ENCODE assay signal across 8 mouse cellular contexts in the genomic region with DNA sequence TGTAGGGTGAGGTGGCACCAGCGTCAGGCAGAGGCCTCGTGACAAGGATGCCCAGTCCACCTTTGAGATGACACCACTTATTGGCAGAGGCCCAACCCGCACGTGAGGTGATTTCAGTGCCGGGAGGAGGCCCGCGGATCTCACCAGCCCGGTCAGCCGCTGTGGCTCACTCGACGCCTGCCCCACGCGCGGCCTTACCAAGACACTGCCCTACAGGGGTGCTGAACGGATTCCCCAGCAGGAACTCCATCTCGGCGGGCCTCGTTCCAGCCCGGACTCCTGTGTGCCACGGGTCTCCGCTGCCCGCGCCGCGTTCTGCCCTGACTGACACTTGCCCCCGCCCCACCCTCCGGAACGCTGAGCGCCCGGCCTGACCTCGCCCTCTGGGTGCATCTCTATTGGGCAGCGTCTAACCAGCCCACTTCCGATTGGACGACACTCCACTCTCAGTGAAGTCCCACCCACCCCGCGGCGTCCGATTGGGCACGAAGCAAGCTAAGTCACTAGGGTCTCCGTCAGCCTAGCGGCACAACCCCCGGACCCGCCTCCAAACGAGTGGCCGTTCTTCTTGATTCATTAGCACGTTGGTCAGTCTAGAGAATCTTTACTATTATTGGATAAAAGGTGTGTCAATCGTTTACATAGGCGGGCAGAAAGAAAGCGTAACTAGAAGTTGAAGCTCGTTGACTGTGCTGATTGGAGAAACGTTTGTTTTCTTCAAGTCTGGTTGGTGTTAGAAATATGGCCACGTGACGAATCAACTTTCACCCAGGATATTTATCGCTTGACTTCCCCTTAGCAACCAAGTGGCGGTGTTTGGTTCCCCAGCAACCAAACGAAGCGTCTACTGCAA. TPM values are rescaled to one million over a fixed set of nuclear protein-coding genes. Genes with fewer than 3 reads are reported as not detected.
A peak's percentile ranks its signal among the peaks of the same experiment; 100 is the strongest.
DNase-seq lines count a peak whose midpoint lies in the region; ATAC-seq and TF ChIP-seq lines count a peak whose summit lies in the region.

A gene (minus strand): TSS at position 347 of the 853 bp plus-strand sequence.
A gene (plus strand): TSS at position 771 of the 853 bp plus-strand sequence.

- H3K79me2 ChIP-seq in C2C12 (ENCODE audit: control insufficient read depth, insufficient read depth) (peaks cover 36% of the 10 kb centered on the region), myocyte (ENCODE audit: control insufficient read depth, insufficient read depth) (peaks cover 30% of the 10 kb centered on the region)
- H3K79me2 ChIP-seq in liver, adult 2 months (ENCODE audit: control insufficient read depth, insufficient read depth, low read length) = peaks cover 19% of the 10 kb centered on the region

- H3K27me3 ChIP-seq in C2C12 (ENCODE audit: control insufficient read depth, insufficient read depth, insufficient read length) (no peaks in the 10 kb centered on the region), myocyte (ENCODE audit: control insufficient read depth, insufficient read depth, insufficient read length) (no peaks in the 10 kb centered on the region)
- H3K27me3 ChIP-seq in erythroblast, embryonic 14.5 days (ENCODE audit: control insufficient read depth) = no peaks in the 10 kb centered on the region; the same call in 1 of the 2 replicates
- H3K27me3 ChIP-seq in heart, embryonic 11.5 days (ENCODE audit: control insufficient read depth, insufficient read depth, low read length) = no peaks in the 10 kb centered on the region
- H3K27me3 ChIP-seq in kidney, embryonic 16.5 days (ENCODE audit: insufficient read depth, low read length) = no peaks in the 10 kb centered on the region
- no peaks in the 10 kb centered on the region for H3K27me3 ChIP-seq in liver, adult 2 months (ENCODE audit: control insufficient read depth, insufficient read depth, low read length)
- H3K27me3 ChIP-seq in splenic B cell, adult 2 months (ENCODE audit: control insufficient read depth, insufficient read depth, low read length, poor library complexity, severe bottlenecking) = no peaks in the 10 kb centered on the region

- DNase-seq in brain, embryonic 14.5 days (ENCODE audit: low read depth) = peak; percentile 100
- peak; percentile 100 for DNase-seq in liver, adult 2 months (ENCODE audit: extremely low read depth, low read depth, low spot score)
- peak; percentile 100 for DNase-seq in splenic B cell, adult 2 months (ENCODE audit: low read depth, low spot score)

- peak within 1 kb of the TSS; percentile 92 for H3K4me2 ChIP-seq in heart, embryonic 11.5 days
- peak within 1 kb of the TSS; percentile 95 for H3K4me2 ChIP-seq in kidney, embryonic 16.5 days (replicated peaks; ENCODE audit: low read depth, low read length)
- H3K4me2 ChIP-seq in myocyte (ENCODE audit: low read depth) = peak within 1 kb of the TSS; percentile 85

- no peak for TF ChIP-seq CTCF in C2C12 (IDR thresholded peaks at IDR 0.05; ENCODE audit: control insufficient read depth, insufficient read depth, insufficient read length)
- no peak for TF ChIP-seq CTCF in brain, embryonic 14.5 days (IDR thresholded peaks at IDR 0.05; ENCODE audit: borderline replicate concordance, extremely low read depth, insufficient read depth, insufficient read length)
- no peak for TF ChIP-seq CTCF in liver, adult 2 months (IDR thresholded peaks at IDR 0.05; ENCODE audit: low read depth, low read length)

- peak; percentile 35; the same call in 1 of the 2 replicates for TF ChIP-seq POLR2A in brain, embryonic 14.5 days (IDR thresholded peaks at IDR 0.05; ENCODE audit: borderline replicate concordance, extremely low read depth, insufficient read depth, insufficient read length, poor library complexity, severe bottlenecking)
- peak; percentile 82 for TF ChIP-seq POLR2A in liver, adult 2 months (IDR thresholded peaks at IDR 0.05; ENCODE audit: extremely low read depth, insufficient read depth, low read length)
- TF ChIP-seq POLR2A in myocyte (IDR thresholded peaks at IDR 0.05; ENCODE audit: insufficient read length, low read depth) = peak; percentile 90

- under 1% methylated on average over 57 of the region's 57 CpGs for WGBS in heart, embryonic 11.5 days (ENCODE audit: insufficient replicate concordance)
- under 1% methylated on average over 57 of the region's 57 CpGs for WGBS in kidney, embryonic 16.5 days
- WGBS in liver, adult 2 months = under 1% methylated on average over 57 of the region's 57 CpGs

- H3K4me3 ChIP-seq in C2C12 (ENCODE audit: insufficient read depth, poor library complexity, severe bottlenecking) = peak within 1 kb of the TSS; percentile 61
- peak within 1 kb of the TSS; percentile 74 for H3K4me3 ChIP-seq in erythroblast, embryonic 14.5 days (replicated peaks)
- H3K4me3 ChIP-seq in heart, embryonic 11.5 days (ENCODE audit: low read depth, low read length) = peak within 1 kb of the TSS; percentile 77
- H3K4me3 ChIP-seq in kidney, embryonic 16.5 days (ENCODE audit: low read length) = peak within 1 kb of the TSS; percentile 88
- H3K4me3 ChIP-seq in liver, adult 2 months (ENCODE audit: insufficient read depth, low read depth, low read length) = peak within 1 kb of the TSS; percentile 77
- H3K4me3 ChIP-seq in myocyte = peak within 1 kb of the TSS; percentile 73

- H3K36me3 ChIP-seq in C2C12 (ENCODE audit: control insufficient read depth, insufficient read depth) (no peaks in the 10 kb centered on the region), myocyte (ENCODE audit: control insufficient read depth, insufficient read depth) (no peaks in the 10 kb centered on the region)
- H3K36me3 ChIP-seq in erythroblast, embryonic 14.5 days (ENCODE audit: control insufficient read depth) = peaks cover 3% of the 10 kb centered on the region
- no peaks in the 10 kb centered on the region for H3K36me3 ChIP-seq in heart, embryonic 11.5 days (ENCODE audit: control insufficient read depth, insufficient read depth, low read length)
- no peaks in the 10 kb centered on the region for H3K36me3 ChIP-seq in kidney, embryonic 16.5 days (ENCODE audit: insufficient read depth, low read length)
- H3K36me3 ChIP-seq in liver, adult 2 months (ENCODE audit: control insufficient read depth, insufficient read depth, low read length) = no peaks in the 10 kb centered on the region
- no peaks in the 10 kb centered on the region for H3K36me3 ChIP-seq in splenic B cell, adult 2 months (ENCODE audit: control insufficient read depth, insufficient read depth, low read length, poor library complexity, severe bottlenecking)

- peak; percentile 99 for ATAC-seq in heart, embryonic 11.5 days (replicated peaks; ENCODE audit: insufficient number of reproducible peaks, low FRiP score, low TSS enrichment)
- ATAC-seq in kidney, embryonic 16.5 days (ENCODE audit: low FRiP score, low TSS enrichment) = peak; percentile 100

- H3K79me3 ChIP-seq in C2C12 (ENCODE audit: low read depth) = peaks cover 9% of the 10 kb centered on the region

- H3K27ac ChIP-seq in heart, embryonic 11.5 days (ENCODE audit: low read depth, low read length) = peak within 1 kb of the TSS; percentile 82
- H3K27ac ChIP-seq in kidney, embryonic 16.5 days (ENCODE audit: low read length) = peak within 1 kb of the TSS; percentile 74
- peak within 1 kb of the TSS; percentile 85 for H3K27ac ChIP-seq in liver, adult 2 months (replicated peaks; ENCODE audit: insufficient read depth, low read depth, low read length)

- H3K9me3 ChIP-seq in erythroblast, embryonic 14.5 days (ENCODE audit: control insufficient read depth, low read length) = no peaks in the 10 kb centered on the region
- H3K9me3 ChIP-seq in heart, embryonic 11.5 days (replicated peaks; ENCODE audit: control insufficient read depth, low read length) = no peaks in the 10 kb centered on the region
- no peaks in the 10 kb centered on the region for H3K9me3 ChIP-seq in kidney, embryonic 16.5 days (ENCODE audit: low read length)

- peak within 1 kb of the TSS; percentile 82 for H3K9ac ChIP-seq in heart, embryonic 11.5 days (ENCODE audit: low read depth, low read length)
- peak within 1 kb of the TSS; percentile 82 for H3K9ac ChIP-seq in kidney, embryonic 16.5 days (replicated peaks; ENCODE audit: low read length)
- H3K9ac ChIP-seq in liver, adult 2 months (ENCODE audit: low read depth, low read length) = peak within 1 kb of the TSS; percentile 85

- peaks cover 47% of the 10 kb centered on the region for H3K4me1 ChIP-seq in erythroblast, embryonic 14.5 days (ENCODE audit: control insufficient read depth)
- H3K4me1 ChIP-seq in heart, embryonic 11.5 days (ENCODE audit: control insufficient read depth, insufficient read depth, low read length) = peaks cover 15% of the 10 kb centered on the region
- H3K4me1 ChIP-seq in kidney, embryonic 16.5 days (ENCODE audit: insufficient read depth, low read length) = peaks cover 17% of the 10 kb centered on the region
- H3K4me1 ChIP-seq in liver, adult 2 months (ENCODE audit: control insufficient read depth, insufficient read depth, low read length) = peaks cover 6% of the 10 kb centered on the region; the same call in 1 of the 2 replicates

- H3ac ChIP-seq in C2C12 (ENCODE audit: control insufficient read depth, insufficient read length, low read depth) = peak within 1 kb of the TSS; percentile 80
- peak within 1 kb of the TSS; percentile 46 for H3ac ChIP-seq in myocyte (ENCODE audit: control insufficient read depth, insufficient read length)

TF ChIP-seq in C2C12, 6 proteins besides CTCF, POLR2A, EP300 and RAD21 (continues in another document):
- TF ChIP-seq USF1 (IDR thresholded peaks at IDR 0.05; ENCODE audit: low read depth) = peak; percentile 98
- TF ChIP-seq CEBPB (IDR thresholded peaks at IDR 0.05; ENCODE audit: low read depth) = no peak

TF ChIP-seq in myocyte, 11 proteins besides CTCF, POLR2A, EP300 and RAD21 (continues in another document):
- no peak for TF ChIP-seq MYOD1 (IDR thresholded peaks at IDR 0.05; ENCODE audit: control insufficient read depth in 1 of 3, insufficient read length in 2 of 3, low read depth in 2 of 3)

RNA-seq across cellular contexts. Expression of the first gene that starts in this region (rescaled TPM):
- polyA plus RNA-seq in C2C12 (2012; fragmentation: generic; extraction: Trizol) = 17.1 TPM
- 69.3 and 82.1 TPM in 2 replicates for polyA plus RNA-seq in brain, embryonic 14.5 days (2012; rRNA removed)
- 0.94 and 1.0 TPM in 2 replicates for polyA plus RNA-seq in erythroblast, embryonic 14.5 days (2012)
- 14.7 and 16.0 TPM in 2 replicates for polyA plus RNA-seq in heart, embryonic 11.5 days (2014; fragmentation: Nextera tagmentation; extraction: Ambion mirVana)
- polyA plus RNA-seq in kidney, embryonic 16.5 days (2015; fragmentation: Nextera tagmentation; extraction: Ambion mirVana) = 36.3 and 41.7 TPM in 2 replicates
- total RNA-seq in liver, adult 2 months (2014; rRNA removed) = 9.6 and 13.5 TPM in 2 replicates
- 16.9 and 22.1 TPM in 2 replicates for polyA plus RNA-seq in liver, adult 2 months (2012; rRNA removed)
- 27.4 TPM for polyA plus RNA-seq in myocyte (2012; fragmentation: generic; extraction: Trizol)

RNA-seq across cellular contexts. Expression of the second gene that starts in this region (rescaled TPM):
- polyA plus RNA-seq in C2C12 (2012; fragmentation: generic; extraction: Trizol) (not detected), myocyte (2012; fragmentation: generic; extraction: Trizol) (0.08 TPM)
- polyA plus RNA-seq in brain, embryonic 14.5 days (2012; rRNA removed) = 6.0 and 7.1 TPM in 2 replicates
- polyA plus RNA-seq in erythroblast, embryonic 14.5 days (2012) = not detected in 2 replicates
- 1.9 TPM in 2 replicates for polyA plus RNA-seq in heart, embryonic 11.5 days (2014; fragmentation: Nextera tagmentation; extraction: Ambion mirVana)
- polyA plus RNA-seq in kidney, embryonic 16.5 days (2015; fragmentation: Nextera tagmentation; extraction: Ambion mirVana) = 2.1 and 2.8 TPM in 2 replicates
- 0.46 and 0.74 TPM in 2 replicates for total RNA-seq in liver, adult 2 months (2014; rRNA removed)
- polyA plus RNA-seq in liver, adult 2 months (2012; rRNA removed) = 0.46 and 0.64 TPM in 2 replicates

Comparison
In these comparisons a context has a peak if more than half of its experiments do, and no peak if none do; other contexts are left out.
1. Peak in every context shown above with its lines: DNase-seq, ATAC-seq, H3K4me3 ChIP-seq and H3K27ac ChIP-seq.
2. POLR2A ChIP-seq: peak in every context shown above with its lines; median percentile 90 in myocyte; 82 in liver, adult 2 months; 35 in brain, embryonic 14.5 days.